Mouse (Mus musculus) spleen, adult 2 months (tissue): ENCODE data around the gene Olfr1044.

Source experiments
- CTCF ChIP-seq: fragments of 200-500 bp; IDR thresholded peaks from 2 replicates; pipeline ENCODE4 v1.5.1; 2011; ENCODE audit warnings: mild to moderate bottlenecking, inconsistent platforms; ENCODE audit not compliant: insufficient read depth, insufficient read length, insufficient replicate concordance; ENCODE audit errors: extremely low read depth
- POLR2A ChIP-seq: fragments of 200-500 bp; IDR thresholded peaks from 2 replicates; pipeline ENCODE4 v1.6.1; 2011; ENCODE audit warnings: low read depth, low read length, inconsistent platforms

DNA sequence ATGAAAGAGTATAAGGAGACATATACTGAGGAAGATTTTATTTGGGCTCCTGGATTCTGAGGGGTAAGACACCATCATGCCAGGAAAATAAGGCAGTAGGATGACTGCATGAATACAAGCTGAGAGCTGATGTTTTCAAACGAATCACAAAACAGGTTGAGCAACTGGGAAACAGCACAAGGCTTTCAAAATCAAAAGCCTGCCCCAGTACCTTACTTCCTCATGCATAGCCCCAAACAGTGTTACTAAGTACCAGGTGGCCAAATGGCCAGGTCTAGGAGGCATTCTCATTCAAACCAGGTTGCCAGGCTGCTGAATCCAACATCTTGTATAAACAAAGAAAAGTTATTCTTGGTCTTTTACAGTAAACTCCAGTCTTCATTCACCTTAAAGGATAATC lies 18.2 kb upstream of the Olfr1044 start:
- TF ChIP-seq POLR2A (no peak), CTCF (no peak)
